Mouse (Mus musculus): ENCODE results near the gene Farsb. TPM values are rescaled to one million over a fixed set of nuclear protein-coding genes. Genes with fewer than 3 reads are reported as not detected.

Gene Farsb
- polyA plus RNA-seq, 1 experiment: 23.1 TPM

DNA sequence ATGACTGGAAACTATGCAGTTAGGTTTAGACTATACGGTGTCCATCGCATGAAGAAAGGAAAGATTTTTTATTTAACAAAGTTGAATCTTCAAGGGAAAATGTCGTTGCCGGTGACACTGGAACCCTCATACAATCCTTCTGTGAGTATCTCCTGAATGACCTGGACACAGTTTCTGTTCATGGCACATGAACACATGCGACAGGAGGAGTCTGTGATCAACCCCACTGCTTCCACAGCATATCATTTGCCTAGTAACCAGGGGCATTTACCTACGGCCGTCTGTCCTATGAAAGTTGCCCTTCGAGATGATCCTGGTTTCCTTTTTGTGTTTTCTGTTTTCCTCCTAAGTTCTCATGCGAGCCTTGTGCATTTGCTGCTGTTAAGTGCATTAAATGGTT, 55.2 kb downstream of the Farsb start:
- WGBS: 92% methylated on average over 9 of the region's 9 CpGs
- no peaks in the 10 kb centered on the region for H3K27me3 ChIP-seq (replicated peaks; ENCODE audit: control insufficient read depth, insufficient read depth, low read length)
- 0 out of 2 replicates have a peak, but pooled peaks cover 4% of the 10 kb centered on the region for H3K36me3 ChIP-seq (ENCODE audit: control insufficient read depth, insufficient read depth, low read length)
- peaks cover 4% of the 10 kb centered on the region; the same call in 1 of the 2 replicates for H3K4me1 ChIP-seq (ENCODE audit: control insufficient read depth, insufficient read depth, low read length)
- no peak overlapping the region for H3K27ac ChIP-seq (ENCODE audit: insufficient read depth, low read depth, low read length)
- TF ChIP-seq POLR2A (IDR thresholded peaks at IDR 0.05; ENCODE audit: low read depth, low read length) (no peak), CTCF (conservative IDR thresholded peaks at IDR 0.05; ENCODE audit: insufficient read depth, insufficient read length, low read depth, low read length) (no peak)
- H3K4me3 ChIP-seq (ENCODE audit: insufficient read depth, low read depth, low read length): no peak overlapping the region
- no peak for DNase-seq

DNA sequence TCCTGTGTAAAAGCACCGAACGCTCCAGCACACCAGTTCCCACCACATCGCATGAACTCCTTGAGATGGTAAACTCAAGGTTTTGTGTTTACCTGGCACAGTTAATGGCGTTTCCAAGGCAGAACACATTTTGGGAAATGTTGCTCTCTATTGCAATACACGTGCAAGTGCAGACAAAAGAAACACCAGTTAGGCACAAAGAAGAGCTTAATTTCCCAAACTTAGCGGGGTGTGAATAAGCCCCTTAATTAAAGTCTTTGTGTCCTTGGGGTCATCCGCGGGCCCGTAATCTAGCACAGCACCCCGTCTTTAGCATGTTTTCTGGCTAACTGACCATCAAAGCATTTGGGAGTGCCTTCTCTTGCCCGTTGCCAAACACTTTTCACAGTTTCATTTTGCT, 59.8 kb downstream of the Farsb start:
- DNase-seq: no peak
- Histone ChIP-seq H3K27me3 (replicated peaks; ENCODE audit: control insufficient read depth, insufficient read depth, low read length) (no peaks in the 10 kb centered on the region), H3K4me3 (ENCODE audit: insufficient read depth, low read depth, low read length) (no peak overlapping the region), H3K4me1 (ENCODE audit: control insufficient read depth, insufficient read depth, low read length) (peaks cover 5% of the 10 kb centered on the region; the same call in 1 of the 2 replicates), H3K27ac (ENCODE audit: insufficient read depth, low read depth, low read length) (no peak overlapping the region), H3K36me3 (ENCODE audit: control insufficient read depth, insufficient read depth, low read length) (0 out of 2 replicates have a peak, but pooled peaks cover 4% of the 10 kb centered on the region)
- no peak for TF ChIP-seq CTCF (conservative IDR thresholded peaks at IDR 0.05; ENCODE audit: insufficient read depth, insufficient read length, low read depth, low read length)
- TF ChIP-seq POLR2A (IDR thresholded peaks at IDR 0.05; ENCODE audit: low read depth, low read length): no peak
- WGBS: 85% methylated on average over 11 of the region's 11 CpGs

DNA sequence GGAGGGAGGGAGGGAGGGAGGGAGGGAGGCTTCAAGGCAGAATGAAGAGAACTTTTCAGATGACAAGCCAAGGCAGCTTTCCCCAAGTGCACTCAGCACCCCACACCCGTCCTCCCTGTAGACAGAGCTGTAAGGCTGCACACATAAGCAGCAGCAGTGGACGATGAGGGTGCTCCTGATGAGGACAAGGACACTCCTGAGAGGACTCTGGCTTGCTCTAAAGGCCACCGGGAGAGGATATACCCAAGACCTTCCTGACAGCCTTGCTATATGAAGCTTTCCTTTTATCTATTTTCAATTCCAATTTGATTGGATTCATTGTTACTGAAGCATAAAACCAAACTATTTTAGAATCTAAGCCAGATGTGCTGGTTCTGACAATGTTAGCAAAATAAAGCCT, 61.9 kb downstream of the Farsb start:
- Histone ChIP-seq H3K36me3 (ENCODE audit: control insufficient read depth, insufficient read depth, low read length) (no peaks in the 10 kb centered on the region), H3K4me3 (ENCODE audit: insufficient read depth, low read depth, low read length) (no peak overlapping the region), H3K27ac (ENCODE audit: insufficient read depth, low read depth, low read length) (no peak overlapping the region), H3K27me3 (replicated peaks; ENCODE audit: control insufficient read depth, insufficient read depth, low read length) (no peaks in the 10 kb centered on the region), H3K4me1 (ENCODE audit: control insufficient read depth, insufficient read depth, low read length) (peaks cover 5% of the 10 kb centered on the region; the same call in 1 of the 2 replicates)
- DNase-seq: no peak
- no peak for TF ChIP-seq POLR2A (IDR thresholded peaks at IDR 0.05; ENCODE audit: low read depth, low read length)
- TF ChIP-seq CTCF (conservative IDR thresholded peaks at IDR 0.05; ENCODE audit: insufficient read depth, insufficient read length, low read depth, low read length): no peak
- 63% methylated on average over 3 of the region's 3 CpGs for WGBS

DNA sequence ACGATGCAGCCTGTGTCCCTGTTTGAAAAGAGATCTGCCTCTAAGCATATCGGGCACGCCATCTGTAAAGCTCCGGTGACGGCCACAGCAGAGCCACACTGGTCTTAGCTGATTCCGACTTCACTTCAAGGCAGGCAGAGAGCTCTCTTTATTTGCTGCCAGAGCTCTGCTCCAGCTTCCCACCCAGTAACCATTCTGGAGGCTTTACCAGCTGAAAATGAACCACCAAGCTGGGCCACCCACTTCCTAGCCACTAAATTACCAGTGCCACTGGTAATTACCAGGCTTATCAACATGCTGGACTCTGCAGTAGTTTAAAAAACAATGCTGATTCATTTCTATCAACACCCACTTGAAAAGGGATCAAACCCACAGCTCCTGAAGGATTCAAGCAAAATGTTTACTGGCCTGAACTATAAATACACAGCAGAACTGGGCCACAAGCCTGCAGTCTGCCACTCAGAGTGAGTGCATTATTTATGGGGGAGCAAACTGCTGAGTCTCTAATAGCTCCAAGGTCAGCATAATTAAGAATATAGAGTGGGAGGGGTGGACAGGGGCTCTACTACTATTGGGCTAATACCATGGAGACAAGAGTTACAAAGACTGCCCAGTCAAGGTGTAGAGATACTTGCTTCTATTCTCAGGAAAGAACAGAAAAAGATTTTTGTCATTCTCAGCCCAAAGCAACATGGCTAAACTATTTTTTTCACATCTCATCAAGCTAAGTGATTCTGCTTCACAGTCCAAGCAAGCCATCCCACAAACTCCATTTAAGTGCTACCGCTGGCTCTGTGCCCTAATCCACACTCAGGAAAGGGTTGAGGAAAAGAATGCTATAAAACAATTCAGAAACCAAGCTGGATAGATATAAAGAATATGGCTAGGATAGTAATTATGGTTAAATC, 62.6 kb downstream of the Farsb start:
- Histone ChIP-seq H3K27me3 (replicated peaks; ENCODE audit: control insufficient read depth, insufficient read depth, low read length) (no peaks in the 10 kb centered on the region), H3K27ac (ENCODE audit: insufficient read depth, low read depth, low read length) (peak overlapping the region; percentile 0; the same call in 1 of the 2 replicates), H3K4me1 (ENCODE audit: control insufficient read depth, insufficient read depth, low read length) (peaks cover 5% of the 10 kb centered on the region; the same call in 1 of the 2 replicates), H3K4me3 (ENCODE audit: insufficient read depth, low read depth, low read length) (no peak overlapping the region), H3K36me3 (ENCODE audit: control insufficient read depth, insufficient read depth, low read length) (no peaks in the 10 kb centered on the region)
- TF ChIP-seq CTCF (conservative IDR thresholded peaks at IDR 0.05; ENCODE audit: insufficient read depth, insufficient read length, low read depth, low read length): no peak
- no peak for TF ChIP-seq POLR2A (IDR thresholded peaks at IDR 0.05; ENCODE audit: low read depth, low read length)
- no peak for DNase-seq
- 74% methylated on average over 7 of the region's 7 CpGs for WGBS

DNA sequence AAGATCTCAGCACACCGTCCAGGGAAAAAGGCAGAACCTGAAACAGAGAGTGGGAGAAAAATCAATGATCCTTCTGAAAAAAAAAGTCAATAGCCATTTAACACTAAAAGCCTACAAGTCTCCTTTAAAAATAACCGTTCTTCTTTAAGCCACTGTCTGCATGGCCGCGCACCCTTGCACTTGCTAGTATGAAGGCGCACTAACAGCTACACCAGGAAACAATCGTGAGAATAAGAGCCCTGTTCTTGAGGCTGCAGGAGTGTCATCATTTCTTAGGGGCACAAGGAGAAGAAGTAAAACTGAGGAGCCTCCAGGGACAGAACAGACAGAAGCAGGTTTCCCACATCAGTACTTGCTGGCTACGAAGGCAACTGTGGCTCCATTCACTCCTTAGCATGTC, 63.4 kb downstream of the Farsb start:
- H3K4me1 ChIP-seq (ENCODE audit: control insufficient read depth, insufficient read depth, low read length): peaks cover 5% of the 10 kb centered on the region; the same call in 1 of the 2 replicates
- H3K36me3 ChIP-seq (ENCODE audit: control insufficient read depth, insufficient read depth, low read length): no peaks in the 10 kb centered on the region
- no peaks in the 10 kb centered on the region for H3K27me3 ChIP-seq (replicated peaks; ENCODE audit: control insufficient read depth, insufficient read depth, low read length)
- no peak for DNase-seq
- WGBS: 74% methylated on average over 7 of the region's 7 CpGs
- 0 out of 2 replicates have a peak overlapping the region, but pooled peaks have one; percentile 21 for H3K27ac ChIP-seq (ENCODE audit: insufficient read depth, low read depth, low read length)
- no peak overlapping the region for H3K4me3 ChIP-seq (ENCODE audit: insufficient read depth, low read depth, low read length)
- TF ChIP-seq POLR2A (IDR thresholded peaks at IDR 0.05; ENCODE audit: low read depth, low read length): no peak
- TF ChIP-seq CTCF (conservative IDR thresholded peaks at IDR 0.05; ENCODE audit: insufficient read depth, insufficient read length, low read depth, low read length): no peak

DNA sequence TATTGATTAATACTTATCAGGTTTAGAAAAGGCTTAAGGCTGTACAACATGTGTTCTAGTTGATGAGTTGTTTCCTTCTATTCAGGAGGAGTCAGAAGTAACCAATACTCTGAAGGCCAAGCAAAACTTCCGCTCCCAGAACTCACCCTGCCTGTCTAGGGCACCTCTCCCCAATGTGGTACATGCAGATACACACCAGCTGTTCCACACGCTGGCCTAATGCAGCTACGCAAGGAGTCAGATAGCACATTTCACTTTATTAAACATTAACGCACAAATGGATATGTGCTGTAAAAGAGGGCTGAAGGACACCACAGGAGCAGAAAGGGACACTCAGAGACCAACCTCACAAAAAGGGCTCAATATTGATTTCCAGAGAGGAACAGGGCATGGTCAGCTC, 63.8 kb downstream of the Farsb start:
- H3K36me3 ChIP-seq (ENCODE audit: control insufficient read depth, insufficient read depth, low read length): no peaks in the 10 kb centered on the region
- no peak overlapping the region for H3K4me3 ChIP-seq (ENCODE audit: insufficient read depth, low read depth, low read length)
- no peak for TF ChIP-seq POLR2A (IDR thresholded peaks at IDR 0.05; ENCODE audit: low read depth, low read length)
- TF ChIP-seq CTCF (conservative IDR thresholded peaks at IDR 0.05; ENCODE audit: insufficient read depth, insufficient read length, low read depth, low read length): no peak
- peaks cover 5% of the 10 kb centered on the region; the same call in 1 of the 2 replicates for H3K4me1 ChIP-seq (ENCODE audit: control insufficient read depth, insufficient read depth, low read length)
- peak; percentile 26 for DNase-seq
- 0 out of 2 replicates have a peak overlapping the region, but pooled peaks have one; percentile 21 for H3K27ac ChIP-seq (ENCODE audit: insufficient read depth, low read depth, low read length)
- no peaks in the 10 kb centered on the region for H3K27me3 ChIP-seq (replicated peaks; ENCODE audit: control insufficient read depth, insufficient read depth, low read length)
- 46% methylated on average over 4 of the region's 4 CpGs for whole genome bisulfite sequencing

DNA sequence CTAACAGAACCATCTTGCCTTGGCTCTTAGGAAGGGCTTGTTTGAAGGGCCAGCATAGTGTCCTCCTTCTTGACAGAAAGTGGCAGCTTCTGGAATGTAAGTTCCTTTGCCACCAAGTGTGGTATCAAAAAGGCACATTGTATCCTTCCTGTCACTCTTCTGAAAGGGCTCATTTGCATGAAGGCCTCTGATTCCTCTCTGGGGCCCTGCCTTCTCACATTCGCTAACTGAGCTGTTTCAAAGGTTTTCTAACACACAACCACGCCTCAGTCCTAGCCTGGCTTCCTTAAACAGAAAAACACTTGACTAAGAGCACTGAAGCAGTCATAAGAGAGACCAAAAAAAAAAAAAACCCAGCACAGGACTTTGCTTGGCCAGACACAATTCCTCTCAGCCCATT, 66.1 kb downstream of the Farsb start:
- Histone ChIP-seq H3K27me3 (replicated peaks; ENCODE audit: control insufficient read depth, insufficient read depth, low read length) (no peaks in the 10 kb centered on the region), H3K4me3 (ENCODE audit: insufficient read depth, low read depth, low read length) (no peak overlapping the region), H3K4me1 (ENCODE audit: control insufficient read depth, insufficient read depth, low read length) (peaks cover 5% of the 10 kb centered on the region; the same call in 1 of the 2 replicates), H3K27ac (ENCODE audit: insufficient read depth, low read depth, low read length) (no peak overlapping the region), H3K36me3 (ENCODE audit: control insufficient read depth, insufficient read depth, low read length) (no peaks in the 10 kb centered on the region)
- DNase-seq: no peak
- 65% methylated on average over 2 of the region's 2 CpGs for WGBS
- TF ChIP-seq POLR2A (IDR thresholded peaks at IDR 0.05; ENCODE audit: low read depth, low read length): no peak
- TF ChIP-seq CTCF (conservative IDR thresholded peaks at IDR 0.05; ENCODE audit: insufficient read depth, insufficient read length, low read depth, low read length): no peak

All from kidney, adult 2 months (tissue).